Mouse (Mus musculus): ENCODE measurements at regions not wholly inside any gene's neighbourhood (a gene's known extent, or its start where the extent isn't known, plus 50 kb on each side); places are given as distances from the start of the nearest gene placed in this dataset.

GRCm38 (mm10) chr15:42047088-42047976, 1913.2 kb downstream of the 9330182O14Rik start:
- no peaks in the 10 kb centered on the region for H3K36me3 ChIP-seq (ENCODE audit: control insufficient read depth, insufficient read depth, low read length)
- ATAC-seq (no peak; the same call in 1 of the 2 replicates), DNase-seq (ENCODE audit: low spot score) (peak; percentile 44)
- H3K9ac ChIP-seq (ENCODE audit: low read length), result no peak overlapping the region
- H3K4me1 ChIP-seq (ENCODE audit: control insufficient read depth, insufficient read depth, low read length), result no peaks in the 10 kb centered on the region
- no peaks in the 10 kb centered on the region for H3K27me3 ChIP-seq (replicated peaks; ENCODE audit: control insufficient read depth, insufficient read depth, low read length)
- WGBS, result 34% methylated on average over 4 of the region's 4 CpGs
- no peak overlapping the region for H3K4me3 ChIP-seq (ENCODE audit: low read depth, low read length)
- H3K4me2 ChIP-seq (ENCODE audit: low read length), result no peak overlapping the region
- H3K27ac ChIP-seq (ENCODE audit: low read depth, low read length), result no peak overlapping the region
- no peaks in the 10 kb centered on the region for H3K9me3 ChIP-seq (replicated peaks; ENCODE audit: control insufficient read depth, low read length)

- no peak overlapping the region for H3K4me3 ChIP-seq (ENCODE audit: low read depth, low read length)
- H3K4me2 ChIP-seq (ENCODE audit: low read length), result no peak overlapping the region
- no peak overlapping the region for H3K27ac ChIP-seq (ENCODE audit: low read depth, low read length)
- H3K27me3 ChIP-seq (replicated peaks; ENCODE audit: control insufficient read depth, insufficient read depth, low read length), result no peaks in the 10 kb centered on the region
- DNase-seq (ENCODE audit: low spot score), result no peak
- H3K9ac ChIP-seq (ENCODE audit: low read length), result no peak overlapping the region
- H3K9me3 ChIP-seq (replicated peaks; ENCODE audit: control insufficient read depth, low read length), result no peaks in the 10 kb centered on the region
- 65% methylated on average over 3 of the region's 3 CpGs for WGBS
- no peaks in the 10 kb centered on the region for H3K4me1 ChIP-seq (ENCODE audit: control insufficient read depth, insufficient read depth, low read length)
- ATAC-seq, result no peak
- H3K36me3 ChIP-seq (ENCODE audit: control insufficient read depth, insufficient read depth, low read length), result no peaks in the 10 kb centered on the region
Measured at GRCm38 (mm10) chr15:42056772-42057171, 1922.6 kb downstream of the 9330182O14Rik start.

- WGBS, result 22% methylated on average over 5 of the region's 5 CpGs
- DNase-seq (ENCODE audit: low spot score), result peak; percentile 57
- H3K27me3 ChIP-seq (replicated peaks; ENCODE audit: control insufficient read depth, insufficient read depth, low read length), result no peaks in the 10 kb centered on the region
- H3K4me2 ChIP-seq (ENCODE audit: low read length), result no peak overlapping the region
- H3K4me1 ChIP-seq (ENCODE audit: control insufficient read depth, insufficient read depth, low read length), result no peaks in the 10 kb centered on the region
- no peaks in the 10 kb centered on the region for H3K9me3 ChIP-seq (replicated peaks; ENCODE audit: control insufficient read depth, low read length)
- no peak overlapping the region; the same call in 1 of the 2 replicates for H3K27ac ChIP-seq (ENCODE audit: low read depth, low read length)
- no peak overlapping the region for H3K9ac ChIP-seq (ENCODE audit: low read length)
- H3K4me3 ChIP-seq (ENCODE audit: low read depth, low read length), result no peak overlapping the region
- H3K36me3 ChIP-seq (ENCODE audit: control insufficient read depth, insufficient read depth, low read length), result no peaks in the 10 kb centered on the region
- ATAC-seq, result peak; percentile 86
Measured at GRCm38 (mm10) chr15:42068207-42068831, 1934.2 kb downstream of the 9330182O14Rik start.

- H3K4me1 ChIP-seq (ENCODE audit: control insufficient read depth, insufficient read depth, low read length), result no peaks in the 10 kb centered on the region
Measured at GRCm38 (mm10) chr15:42069072-42069471, 1934.9 kb downstream of the 9330182O14Rik start.

GRCm38 (mm10) chr15:42073486-42073885, 1939.3 kb downstream of the 9330182O14Rik start:
- H3K27ac ChIP-seq (ENCODE audit: low read depth, low read length), result no peak overlapping the region
- H3K4me1 ChIP-seq (ENCODE audit: control insufficient read depth, insufficient read depth, low read length), result no peaks in the 10 kb centered on the region
- ATAC-seq, result no peak
- no peak overlapping the region for H3K9ac ChIP-seq (ENCODE audit: low read length)
- no peak for DNase-seq (ENCODE audit: low spot score)
- H3K27me3 ChIP-seq (replicated peaks; ENCODE audit: control insufficient read depth, insufficient read depth, low read length), result no peaks in the 10 kb centered on the region
- H3K36me3 ChIP-seq (ENCODE audit: control insufficient read depth, insufficient read depth, low read length), result no peaks in the 10 kb centered on the region
- H3K4me3 ChIP-seq (ENCODE audit: low read depth, low read length), result no peak overlapping the region
- H3K9me3 ChIP-seq (replicated peaks; ENCODE audit: control insufficient read depth, low read length), result no peaks in the 10 kb centered on the region
- H3K4me2 ChIP-seq (ENCODE audit: low read length), result no peak overlapping the region

More at GRCm38 (mm10) chr15:42069072-42069471, 1934.9 kb downstream of the 9330182O14Rik start:
- Histone ChIP-seq H3K9ac (ENCODE audit: low read length) (no peak overlapping the region), H3K9me3 (replicated peaks; ENCODE audit: control insufficient read depth, low read length) (no peaks in the 10 kb centered on the region), H3K4me2 (ENCODE audit: low read length) (no peak overlapping the region), H3K27ac (ENCODE audit: low read depth, low read length) (no peak overlapping the region), H3K4me3 (ENCODE audit: low read depth, low read length) (no peak overlapping the region), H3K27me3 (replicated peaks; ENCODE audit: control insufficient read depth, insufficient read depth, low read length) (no peaks in the 10 kb centered on the region), H3K36me3 (ENCODE audit: control insufficient read depth, insufficient read depth, low read length) (no peaks in the 10 kb centered on the region)
- WGBS, result 71% methylated on average over 3 of the region's 3 CpGs
- peak; percentile 60; the same call in 1 of the 2 replicates for ATAC-seq
- DNase-seq (ENCODE audit: low spot score), result peak; percentile 27

GRCm38 (mm10) chr15:42082436-42082835, 1948.3 kb downstream of the 9330182O14Rik start:
- ATAC-seq (no peak), DNase-seq (ENCODE audit: low spot score) (no peak)
- H3K36me3 ChIP-seq (ENCODE audit: control insufficient read depth, insufficient read depth, low read length), result no peaks in the 10 kb centered on the region
- H3K4me3 ChIP-seq (ENCODE audit: low read depth, low read length), result no peak overlapping the region
- no peaks in the 10 kb centered on the region for H3K4me1 ChIP-seq (ENCODE audit: control insufficient read depth, insufficient read depth, low read length)
- no peak overlapping the region for H3K4me2 ChIP-seq (ENCODE audit: low read length)
- no peak overlapping the region for H3K9ac ChIP-seq (ENCODE audit: low read length)
- no peak overlapping the region for H3K27ac ChIP-seq (ENCODE audit: low read depth, low read length)
- no peaks in the 10 kb centered on the region for H3K9me3 ChIP-seq (replicated peaks; ENCODE audit: control insufficient read depth, low read length)
- no peaks in the 10 kb centered on the region for H3K27me3 ChIP-seq (replicated peaks; ENCODE audit: control insufficient read depth, insufficient read depth, low read length)
- 93% methylated on average over 2 of the region's 2 CpGs for WGBS

- DNase-seq (ENCODE audit: low spot score), result no peak
- H3K4me1 ChIP-seq (ENCODE audit: control insufficient read depth, insufficient read depth, low read length), result no peaks in the 10 kb centered on the region
- WGBS, result 78% methylated on average over 2 of the region's 2 CpGs
- H3K4me2 ChIP-seq (ENCODE audit: low read length), result no peak overlapping the region
- H3K36me3 ChIP-seq (ENCODE audit: control insufficient read depth, insufficient read depth, low read length), result no peaks in the 10 kb centered on the region
- no peak overlapping the region for H3K4me3 ChIP-seq (ENCODE audit: low read depth, low read length)
- H3K27ac ChIP-seq (ENCODE audit: low read depth, low read length), result no peak overlapping the region
- no peak for ATAC-seq
- H3K27me3 ChIP-seq (replicated peaks; ENCODE audit: control insufficient read depth, insufficient read depth, low read length), result no peaks in the 10 kb centered on the region
- H3K9ac ChIP-seq (ENCODE audit: low read length), result no peak overlapping the region
- H3K9me3 ChIP-seq (replicated peaks; ENCODE audit: control insufficient read depth, low read length), result no peaks in the 10 kb centered on the region
Measured at GRCm38 (mm10) chr15:42100730-42101129, 1966.6 kb downstream of the 9330182O14Rik start.

- WGBS, result 88% methylated on average over 2 of the region's 2 CpGs
- Histone ChIP-seq H3K27me3 (replicated peaks; ENCODE audit: control insufficient read depth, insufficient read depth, low read length) (no peaks in the 10 kb centered on the region), H3K4me3 (ENCODE audit: low read depth, low read length) (no peak overlapping the region), H3K36me3 (ENCODE audit: control insufficient read depth, insufficient read depth, low read length) (no peaks in the 10 kb centered on the region), H3K9me3 (replicated peaks; ENCODE audit: control insufficient read depth, low read length) (no peaks in the 10 kb centered on the region), H3K4me2 (ENCODE audit: low read length) (no peak overlapping the region), H3K4me1 (ENCODE audit: control insufficient read depth, insufficient read depth, low read length) (no peaks in the 10 kb centered on the region), H3K27ac (ENCODE audit: low read depth, low read length) (no peak overlapping the region), H3K9ac (ENCODE audit: low read length) (no peak overlapping the region)
- ATAC-seq, result no peak
- no peak for DNase-seq (ENCODE audit: low spot score)
Measured at GRCm38 (mm10) chr15:42104816-42105215, 1970.7 kb downstream of the 9330182O14Rik start.

GRCm38 (mm10) chr15:42107106-42107505, 1972.9 kb downstream of the 9330182O14Rik start:
- no peak overlapping the region for H3K27ac ChIP-seq (ENCODE audit: low read depth, low read length)
- H3K4me3 ChIP-seq (ENCODE audit: low read depth, low read length), result no peak overlapping the region
- H3K4me2 ChIP-seq (ENCODE audit: low read length), result no peak overlapping the region
- H3K9ac ChIP-seq (ENCODE audit: low read length), result no peak overlapping the region
- no peaks in the 10 kb centered on the region for H3K36me3 ChIP-seq (ENCODE audit: control insufficient read depth, insufficient read depth, low read length)
- no peaks in the 10 kb centered on the region for H3K27me3 ChIP-seq (replicated peaks; ENCODE audit: control insufficient read depth, insufficient read depth, low read length)
- DNase-seq (ENCODE audit: low spot score) (no peak), ATAC-seq (no peak)
- H3K9me3 ChIP-seq (replicated peaks; ENCODE audit: control insufficient read depth, low read length), result no peaks in the 10 kb centered on the region
- H3K4me1 ChIP-seq (ENCODE audit: control insufficient read depth, insufficient read depth, low read length), result no peaks in the 10 kb centered on the region
